Mouse (Mus musculus): ENCODE data around the gene Zwilch. TPM values are rescaled to one million over a fixed set of nuclear protein-coding genes. Genes with fewer than 3 reads are reported as not detected.
"Not testable (repeated sequence)": the region's sequence is repeated elsewhere in the genome, so short reads cannot be mapped to it uniquely, and the experiment has no call there.

The Zwilch gene
- polyA plus RNA-seq, 1 experiment from 2014 or later = 6.6 TPM

- H3K27me3 ChIP-seq (replicated peaks; ENCODE audit: control insufficient read depth, insufficient read depth, low read length); H3K4me3 ChIP-seq (ENCODE audit: low read length); H3K27ac ChIP-seq (ENCODE audit: low read depth, low read length); H3K4me2 ChIP-seq (ENCODE audit: low read length); ATAC-seq; H3K9me3 ChIP-seq (ENCODE audit: control insufficient read depth, low read length); H3K36me3 ChIP-seq (ENCODE audit: control insufficient read depth, insufficient read depth, low read length); H3K4me1 ChIP-seq (ENCODE audit: control insufficient read depth, insufficient read depth, low read depth, low read length); H3K9ac ChIP-seq (ENCODE audit: low read depth, low read length): not testable (repeated sequence)
- WGBS = 64% methylated on average over 3 of the region's 3 CpGs
Observed at GRCm38 (mm10) chr9:64124846-64125245, 48.1 kb downstream of the Zwilch start.

- no peak overlapping the region for H3K4me2 ChIP-seq (ENCODE audit: low read length)
- 92% methylated on average over 10 of the region's 10 CpGs for WGBS
Observed at GRCm38 (mm10) chr9:64122601-64123000, 50.3 kb downstream of the Zwilch start.

GRCm38 (mm10) chr9:64120584-64121277 lies 52.2 kb downstream of the Zwilch start:
- Histone ChIP-seq H3K9ac (ENCODE audit: low read depth, low read length) (no peak overlapping the region), H3K4me3 (ENCODE audit: low read length) (no peak overlapping the region), H3K27ac (ENCODE audit: low read depth, low read length) (no peak overlapping the region), H3K9me3 (ENCODE audit: control insufficient read depth, low read length) (no peaks in the 10 kb centered on the region), H3K36me3 (ENCODE audit: control insufficient read depth, insufficient read depth, low read length) (no peaks in the 10 kb centered on the region), H3K27me3 (replicated peaks; ENCODE audit: control insufficient read depth, insufficient read depth, low read length) (no peaks in the 10 kb centered on the region), H3K4me1 (ENCODE audit: control insufficient read depth, insufficient read depth, low read depth, low read length) (no peaks in the 10 kb centered on the region), H3K4me2 (ENCODE audit: low read length) (no peak overlapping the region)
- no peak for ATAC-seq
- 45% methylated on average over 11 of the region's 11 CpGs for WGBS

More at GRCm38 (mm10) chr9:64122601-64123000, 50.3 kb downstream of the Zwilch start:
- Histone ChIP-seq H3K9ac (ENCODE audit: low read depth, low read length) (no peak overlapping the region), H3K9me3 (ENCODE audit: control insufficient read depth, low read length) (no peaks in the 10 kb centered on the region), H3K27me3 (replicated peaks; ENCODE audit: control insufficient read depth, insufficient read depth, low read length) (no peaks in the 10 kb centered on the region), H3K27ac (ENCODE audit: low read depth, low read length) (no peak overlapping the region), H3K4me3 (ENCODE audit: low read length) (no peak overlapping the region), H3K36me3 (ENCODE audit: control insufficient read depth, insufficient read depth, low read length) (no peaks in the 10 kb centered on the region), H3K4me1 (ENCODE audit: control insufficient read depth, insufficient read depth, low read depth, low read length) (no peaks in the 10 kb centered on the region)
- no peak for ATAC-seq

GRCm38 (mm10) chr9:64119898-64120297 lies 53.0 kb downstream of the Zwilch start:
- Histone ChIP-seq H3K9ac (ENCODE audit: low read depth, low read length) (no peak overlapping the region), H3K27ac (ENCODE audit: low read depth, low read length) (no peak overlapping the region), H3K9me3 (ENCODE audit: control insufficient read depth, low read length) (no peaks in the 10 kb centered on the region), H3K4me1 (ENCODE audit: control insufficient read depth, insufficient read depth, low read depth, low read length) (no peaks in the 10 kb centered on the region), H3K4me3 (ENCODE audit: low read length) (no peak overlapping the region), H3K4me2 (ENCODE audit: low read length) (no peak overlapping the region), H3K27me3 (replicated peaks; ENCODE audit: control insufficient read depth, insufficient read depth, low read length) (no peaks in the 10 kb centered on the region), H3K36me3 (ENCODE audit: control insufficient read depth, insufficient read depth, low read length) (no peaks in the 10 kb centered on the region)
- no peak for ATAC-seq
- WGBS = 32% methylated on average over 8 of the region's 8 CpGs

GRCm38 (mm10) chr9:64116876-64117275 lies 56.0 kb downstream of the Zwilch start, which contains the start of gene Lctl:
Gene Lctl, plus strand, starts transcription at chr9:64117147.
- H3K36me3 ChIP-seq (ENCODE audit: control insufficient read depth, insufficient read depth, low read length) = no peaks in the 10 kb centered on the region
- H3K27ac ChIP-seq (ENCODE audit: low read depth, low read length) = no peak within 1 kb of the TSS
- H3K4me1 ChIP-seq (ENCODE audit: control insufficient read depth, insufficient read depth, low read depth, low read length) = no peaks in the 10 kb centered on the region
- no peak within 1 kb of the TSS for H3K4me3 ChIP-seq (ENCODE audit: low read length)
- H3K9ac ChIP-seq (ENCODE audit: low read depth, low read length) = no peak within 1 kb of the TSS
- WGBS = 78% methylated on average over 3 of the region's 3 CpGs
- H3K27me3 ChIP-seq (replicated peaks; ENCODE audit: control insufficient read depth, insufficient read depth, low read length) = no peaks in the 10 kb centered on the region
- no peaks in the 10 kb centered on the region for H3K9me3 ChIP-seq (ENCODE audit: control insufficient read depth, low read length)
- ATAC-seq = no peak
- H3K4me2 ChIP-seq (ENCODE audit: low read length) = no peak within 1 kb of the TSS

GRCm38 (mm10) chr9:64115756-64116155 lies 57.1 kb downstream of the Zwilch start:
- Histone ChIP-seq H3K9ac (ENCODE audit: low read depth, low read length) (no peak overlapping the region), H3K36me3 (ENCODE audit: control insufficient read depth, insufficient read depth, low read length) (no peaks in the 10 kb centered on the region), H3K4me1 (ENCODE audit: control insufficient read depth, insufficient read depth, low read depth, low read length) (no peaks in the 10 kb centered on the region), H3K27me3 (replicated peaks; ENCODE audit: control insufficient read depth, insufficient read depth, low read length) (no peaks in the 10 kb centered on the region), H3K4me2 (ENCODE audit: low read length) (no peak overlapping the region), H3K4me3 (ENCODE audit: low read length) (no peak overlapping the region), H3K9me3 (ENCODE audit: control insufficient read depth, low read length) (no peaks in the 10 kb centered on the region), H3K27ac (ENCODE audit: low read depth, low read length) (no peak overlapping the region)
- no peak for ATAC-seq
- WGBS = 91% methylated on average over 6 of the region's 6 CpGs

GRCm38 (mm10) chr9:64114646-64115045 lies 58.3 kb downstream of the Zwilch start:
- ATAC-seq = no peak
- Histone ChIP-seq H3K9me3 (ENCODE audit: control insufficient read depth, low read length) (no peaks in the 10 kb centered on the region), H3K9ac (ENCODE audit: low read depth, low read length) (no peak overlapping the region), H3K27ac (ENCODE audit: low read depth, low read length) (no peak overlapping the region), H3K36me3 (ENCODE audit: control insufficient read depth, insufficient read depth, low read length) (no peaks in the 10 kb centered on the region), H3K27me3 (replicated peaks; ENCODE audit: control insufficient read depth, insufficient read depth, low read length) (no peaks in the 10 kb centered on the region), H3K4me1 (ENCODE audit: control insufficient read depth, insufficient read depth, low read depth, low read length) (no peaks in the 10 kb centered on the region), H3K4me2 (ENCODE audit: low read length) (no peak overlapping the region), H3K4me3 (ENCODE audit: low read length) (no peak overlapping the region)
- 35% methylated on average over 2 of the region's 2 CpGs for WGBS

GRCm38 (mm10) chr9:64110502-64110901 lies 62.4 kb downstream of the Zwilch start:
- no peak for ATAC-seq
- H3K36me3 ChIP-seq (ENCODE audit: control insufficient read depth, insufficient read depth, low read length) = no peaks in the 10 kb centered on the region
- WGBS = 96% methylated on average over 16 of the region's 16 CpGs
- no peak overlapping the region for H3K27ac ChIP-seq (ENCODE audit: low read depth, low read length)
- H3K9me3 ChIP-seq (ENCODE audit: control insufficient read depth, low read length) = no peaks in the 10 kb centered on the region
- H3K4me1 ChIP-seq (ENCODE audit: control insufficient read depth, insufficient read depth, low read depth, low read length) = no peaks in the 10 kb centered on the region
- no peaks in the 10 kb centered on the region for H3K27me3 ChIP-seq (replicated peaks; ENCODE audit: control insufficient read depth, insufficient read depth, low read length)
- no peak overlapping the region for H3K4me2 ChIP-seq (ENCODE audit: low read length)
- H3K4me3 ChIP-seq (ENCODE audit: low read length) = no peak overlapping the region
- no peak overlapping the region for H3K9ac ChIP-seq (ENCODE audit: low read depth, low read length)

GRCm38 (mm10) chr9:64105301-64105700 lies 67.6 kb downstream of the Zwilch start:
- Histone ChIP-seq H3K4me3 (ENCODE audit: low read length) (no peak overlapping the region), H3K27ac (ENCODE audit: low read depth, low read length) (no peak overlapping the region), H3K4me2 (ENCODE audit: low read length) (no peak overlapping the region), H3K9me3 (ENCODE audit: control insufficient read depth, low read length) (no peaks in the 10 kb centered on the region), H3K27me3 (replicated peaks; ENCODE audit: control insufficient read depth, insufficient read depth, low read length) (no peaks in the 10 kb centered on the region), H3K9ac (ENCODE audit: low read depth, low read length) (no peak overlapping the region), H3K4me1 (ENCODE audit: control insufficient read depth, insufficient read depth, low read depth, low read length) (no peaks in the 10 kb centered on the region), H3K36me3 (ENCODE audit: control insufficient read depth, insufficient read depth, low read length) (no peaks in the 10 kb centered on the region)
- no peak for ATAC-seq
- 87% methylated on average over 6 of the region's 6 CpGs for WGBS

Data from hindbrain, embryonic 16.5 days (tissue).